Mouse (Mus musculus) heart, postnatal 0 days (tissue): ENCODE measurements around the gene Mpdu1.

ENCODE experiments used
- CTCF ChIP-seq: IDR thresholded peaks from 2 replicates; pipeline ENCODE4 v1.5.1; 2016; ENCODE audit warnings: antibody characterized with exemption, control low read depth, low read depth
- EP300 ChIP-seq: IDR thresholded peaks from 2 replicates; pipeline ENCODE4 v1.6.1; 2016; ENCODE audit warnings: antibody characterized with exemption, low read depth

DNA sequence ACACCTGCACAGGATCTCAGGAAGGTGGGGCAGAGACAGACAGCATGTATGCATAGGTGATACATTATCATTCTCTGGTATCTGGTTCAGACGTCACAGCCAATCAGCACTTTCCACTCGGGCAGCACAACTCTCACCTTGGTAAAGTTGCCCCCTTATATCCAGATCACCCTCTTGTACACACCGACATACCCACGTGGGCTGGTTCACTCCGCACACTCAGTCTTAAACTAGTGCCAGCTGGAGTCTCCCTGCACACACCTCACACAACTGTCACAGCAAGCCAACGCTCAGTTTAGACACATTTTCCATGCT lies 32.6 kb upstream of the Mpdu1 start:
- TF ChIP-seq EP300 = no peak
- TF ChIP-seq CTCF = no peak
